Mouse (Mus musculus): Measurements from ENCODE around the gene Trim59. TPM values are rescaled to one million over a fixed set of nuclear protein-coding genes. Genes with fewer than 3 reads are reported as not detected.
A peak's percentile ranks its signal among the peaks of the same experiment; 100 is the strongest.

Gene Trim59
- polyA plus RNA-seq, 1 experiment from 2014 or later = 220 TPM

DNA sequence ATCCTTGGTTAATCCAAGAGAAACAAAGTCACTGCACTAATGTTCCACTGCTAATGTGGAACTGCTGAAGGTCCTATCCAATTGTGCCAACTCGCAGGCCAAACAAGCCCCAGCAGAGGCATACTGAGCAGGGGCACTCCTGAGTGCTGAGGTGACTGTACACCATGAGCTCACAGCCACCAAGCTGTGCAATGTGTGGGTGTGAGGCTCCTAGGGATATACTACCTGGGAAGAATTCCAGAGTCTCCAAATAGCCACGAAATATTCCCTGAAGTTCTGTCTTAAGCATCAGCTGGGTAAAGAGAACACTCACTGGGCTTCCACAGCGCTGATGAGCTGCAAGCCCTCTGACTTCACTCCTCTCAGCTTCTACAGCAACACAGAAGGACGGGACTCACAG, 3.1 kb upstream of the Trim59 start:
- H3K27me3 ChIP-seq (ENCODE audit: control insufficient read depth, insufficient read depth, low read length) = no peaks in the 10 kb centered on the region
- H3K9me3 ChIP-seq (ENCODE audit: control insufficient read depth, low read length) = no peaks in the 10 kb centered on the region
- DNase-seq (ENCODE audit: low spot score) (no peak), ATAC-seq (ENCODE audit: insufficient number of reproducible peaks, low FRiP score, low TSS enrichment, low read depth) (no peak)
- H3K4me3 ChIP-seq (ENCODE audit: low read depth, low read length) = no peak overlapping the region
- 82% methylated on average over 4 of the region's 4 CpGs for WGBS
- H3K9ac ChIP-seq (ENCODE audit: low read length) = no peak overlapping the region
- no peak overlapping the region for H3K27ac ChIP-seq (replicated peaks; ENCODE audit: low read depth, low read length)
- H3K4me2 ChIP-seq (ENCODE audit: low read depth, severe bottlenecking) = no peak overlapping the region
- H3K4me1 ChIP-seq (ENCODE audit: control insufficient read depth, insufficient read depth, low read length) = 0 out of 2 replicates have a peak, but pooled peaks cover 4% of the 10 kb centered on the region
- no peaks in the 10 kb centered on the region for H3K36me3 ChIP-seq (ENCODE audit: control insufficient read depth, insufficient read depth, low read length)

DNA sequence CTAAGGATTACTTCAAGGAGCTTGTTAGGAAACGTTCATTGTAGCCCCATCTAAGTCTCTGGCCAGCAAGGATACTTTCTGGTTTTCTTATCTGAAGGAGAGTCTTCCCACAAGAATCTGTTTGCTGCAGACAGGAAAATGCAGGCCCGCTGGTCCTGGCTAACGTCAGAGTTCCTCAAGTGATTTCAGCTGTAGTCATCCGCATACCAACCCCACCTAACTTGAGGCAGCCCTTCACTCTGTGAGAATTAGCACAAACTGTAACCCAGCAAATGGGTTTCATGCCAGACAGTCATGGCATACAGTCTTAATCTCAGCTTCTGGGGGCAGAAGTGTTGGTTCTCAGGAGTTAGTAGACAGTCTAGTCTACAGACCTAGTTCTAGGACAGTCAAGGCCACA, 2.0 kb upstream of the Trim59 start:
- DNase-seq (ENCODE audit: low spot score) = no peak

DNA sequence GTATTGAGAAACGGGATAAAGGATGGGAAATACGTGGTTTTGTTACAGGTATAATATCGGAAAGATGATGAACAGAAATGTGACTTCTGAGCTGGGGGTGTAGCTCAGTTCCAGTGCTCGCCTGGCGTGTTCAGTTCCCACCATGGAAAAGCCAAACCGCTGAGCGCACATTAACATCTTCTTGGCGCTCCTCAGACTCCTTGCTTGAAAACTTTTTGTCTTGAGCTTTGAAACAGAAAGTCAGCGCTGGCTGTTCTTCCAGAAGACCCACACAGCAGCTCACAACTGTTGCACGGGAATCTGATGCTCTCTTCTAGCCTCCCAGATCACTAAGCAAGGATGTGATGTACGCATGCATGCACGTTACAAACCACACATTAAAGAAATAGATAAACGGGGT, 1.2 kb upstream of the Trim59 start:
- H3K4me3 ChIP-seq (ENCODE audit: low read depth, low read length) = peak overlapping the region; percentile 79
- WGBS = 23% methylated on average over 13 of the region's 13 CpGs
- 0 out of 2 replicates have a peak, but pooled peaks cover 7% of the 10 kb centered on the region for H3K4me1 ChIP-seq (ENCODE audit: control insufficient read depth, insufficient read depth, low read length)
- H3K27me3 ChIP-seq (ENCODE audit: control insufficient read depth, insufficient read depth, low read length) = no peaks in the 10 kb centered on the region
- H3K4me2 ChIP-seq (ENCODE audit: low read depth, severe bottlenecking) = peak overlapping the region; percentile 67
- peaks cover 3% of the 10 kb centered on the region; the same call in 1 of the 2 replicates for H3K36me3 ChIP-seq (ENCODE audit: control insufficient read depth, insufficient read depth, low read length)
- no peak for ATAC-seq (ENCODE audit: insufficient number of reproducible peaks, low FRiP score, low TSS enrichment, low read depth)
- H3K9me3 ChIP-seq (ENCODE audit: control insufficient read depth, low read length) = no peaks in the 10 kb centered on the region
- peak; percentile 48 for DNase-seq (ENCODE audit: low spot score)
- H3K27ac ChIP-seq (replicated peaks; ENCODE audit: low read depth, low read length) = no peak overlapping the region
- H3K9ac ChIP-seq (ENCODE audit: low read length) = peak overlapping the region; percentile 96

More for the DNA sequence above, 2.0 kb upstream of the Trim59 start:
- 0 out of 2 replicates have a peak, but pooled peaks cover 4% of the 10 kb centered on the region for H3K4me1 ChIP-seq (ENCODE audit: control insufficient read depth, insufficient read depth, low read length)
- H3K9me3 ChIP-seq (ENCODE audit: control insufficient read depth, low read length) = no peaks in the 10 kb centered on the region
- no peak overlapping the region for H3K4me2 ChIP-seq (ENCODE audit: low read depth, severe bottlenecking)
- WGBS = 53% methylated on average over 4 of the region's 4 CpGs
- H3K27me3 ChIP-seq (ENCODE audit: control insufficient read depth, insufficient read depth, low read length) = no peaks in the 10 kb centered on the region
- no peak overlapping the region for H3K9ac ChIP-seq (ENCODE audit: low read length)
- no peak overlapping the region for H3K27ac ChIP-seq (replicated peaks; ENCODE audit: low read depth, low read length)
- H3K4me3 ChIP-seq (ENCODE audit: low read depth, low read length) = no peak overlapping the region
- H3K36me3 ChIP-seq (ENCODE audit: control insufficient read depth, insufficient read depth, low read length) = no peaks in the 10 kb centered on the region
- ATAC-seq (ENCODE audit: insufficient number of reproducible peaks, low FRiP score, low TSS enrichment, low read depth) = no peak

DNA sequence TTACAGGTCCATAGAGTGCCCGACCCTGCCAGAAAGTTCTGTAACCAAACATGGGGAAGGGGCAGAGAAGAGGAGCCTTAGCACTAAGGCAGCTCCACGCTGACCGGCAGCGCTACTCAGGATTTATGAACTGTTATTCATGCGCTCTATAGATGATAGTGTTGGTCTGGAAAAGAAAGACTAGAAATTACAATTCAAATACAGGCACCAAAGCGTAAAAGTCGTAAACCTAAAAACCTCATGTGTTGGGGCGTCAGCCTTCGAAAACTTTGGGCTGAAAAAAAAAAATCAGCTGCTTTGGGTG, 797 bp upstream of the Trim59 start:
- no peaks in the 10 kb centered on the region for H3K9me3 ChIP-seq (ENCODE audit: control insufficient read depth, low read length)
- peak overlapping the region; percentile 96 for H3K9ac ChIP-seq (ENCODE audit: low read length)
- DNase-seq (ENCODE audit: low spot score) = no peak
- 0 out of 2 replicates have a peak, but pooled peaks cover 7% of the 10 kb centered on the region for H3K4me1 ChIP-seq (ENCODE audit: control insufficient read depth, insufficient read depth, low read length)
- 6% methylated on average over 9 of the region's 9 CpGs for WGBS
- peak overlapping the region; percentile 67 for H3K4me2 ChIP-seq (ENCODE audit: low read depth, severe bottlenecking)
- peak; percentile 7 for ATAC-seq (ENCODE audit: insufficient number of reproducible peaks, low FRiP score, low TSS enrichment, low read depth)
- peak overlapping the region; percentile 92 for H3K27ac ChIP-seq (replicated peaks; ENCODE audit: low read depth, low read length)
- H3K27me3 ChIP-seq (ENCODE audit: control insufficient read depth, insufficient read depth, low read length) = no peaks in the 10 kb centered on the region
- H3K4me3 ChIP-seq (ENCODE audit: low read depth, low read length) = peak overlapping the region; percentile 79
- H3K36me3 ChIP-seq (ENCODE audit: control insufficient read depth, insufficient read depth, low read length) = peaks cover 5% of the 10 kb centered on the region; the same call in 1 of the 2 replicates

DNA sequence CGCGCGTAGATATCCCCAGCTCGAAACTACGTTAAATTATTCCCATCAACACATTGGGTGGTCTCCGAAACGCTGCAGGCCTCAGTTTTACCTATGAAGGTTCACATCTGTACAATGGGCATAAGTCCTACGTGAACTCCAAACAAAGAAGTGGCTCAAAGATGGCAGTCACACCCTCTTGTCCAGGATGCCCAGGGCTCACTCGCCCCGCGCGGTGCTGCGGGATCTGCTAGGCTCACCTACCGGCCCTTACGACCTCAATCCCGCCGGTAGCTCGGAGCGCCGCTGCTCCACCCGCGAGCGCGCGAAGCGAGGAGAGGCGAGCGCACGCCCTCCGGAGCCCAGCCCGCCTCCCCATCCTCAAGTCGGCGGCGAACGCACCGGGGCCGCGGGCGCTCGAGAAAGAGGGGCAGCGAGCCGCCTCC, 376 bp downstream of the Trim59 start:
- under 1% methylated on average over 29 of the region's 42 CpGs for WGBS
- H3K4me1 ChIP-seq (ENCODE audit: control insufficient read depth, insufficient read depth, low read length) = 0 out of 2 replicates have a peak, but pooled peaks cover 7% of the 10 kb centered on the region

DNA sequence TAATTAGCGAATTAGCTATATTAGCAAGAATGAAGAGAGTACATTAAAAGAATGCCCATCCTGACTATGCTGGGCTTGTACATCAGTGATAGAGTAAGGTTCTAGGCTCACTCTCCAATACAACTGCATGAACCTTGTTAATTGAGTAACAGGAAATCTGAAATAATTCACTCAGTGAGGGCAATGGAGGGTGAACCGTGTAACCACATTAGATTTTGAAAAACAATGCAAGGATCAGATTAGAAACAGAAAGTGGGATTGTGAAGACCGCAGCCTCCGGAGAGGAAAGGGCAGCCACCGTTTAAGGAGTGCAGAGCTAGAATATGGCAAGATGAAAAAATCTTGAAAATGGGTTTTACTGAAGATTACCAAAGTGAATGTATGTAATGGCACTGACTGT, 3.3 kb downstream of the Trim59 start:
- Histone ChIP-seq H3K4me3 (ENCODE audit: low read depth, low read length) (no peak overlapping the region), H3K9ac (ENCODE audit: low read length) (no peak overlapping the region), H3K4me1 (ENCODE audit: control insufficient read depth, insufficient read depth, low read length) (0 out of 2 replicates have a peak, but pooled peaks cover 7% of the 10 kb centered on the region), H3K27ac (replicated peaks; ENCODE audit: low read depth, low read length) (no peak overlapping the region), H3K9me3 (ENCODE audit: control insufficient read depth, low read length) (no peaks in the 10 kb centered on the region), H3K4me2 (ENCODE audit: low read depth, severe bottlenecking) (peak overlapping the region; percentile 27; the same call in 1 of the 2 replicates), H3K27me3 (ENCODE audit: control insufficient read depth, insufficient read depth, low read length) (no peaks in the 10 kb centered on the region), H3K36me3 (ENCODE audit: control insufficient read depth, insufficient read depth, low read length) (peaks cover 16% of the 10 kb centered on the region; the same call in 1 of the 2 replicates)
- DNase-seq (ENCODE audit: low spot score) = no peak
- no peak for ATAC-seq (ENCODE audit: insufficient number of reproducible peaks, low FRiP score, low TSS enrichment, low read depth)
- WGBS = 82% methylated on average over 5 of the region's 5 CpGs

More for the DNA sequence above, 376 bp downstream of the Trim59 start:
- DNase-seq (ENCODE audit: low spot score) (peak; percentile 78), ATAC-seq (ENCODE audit: insufficient number of reproducible peaks, low FRiP score, low TSS enrichment, low read depth) (peak; percentile 22)
- peak overlapping the region; percentile 47 for H3K4me2 ChIP-seq (ENCODE audit: low read depth, severe bottlenecking)
- H3K9ac ChIP-seq (ENCODE audit: low read length) = peak overlapping the region; percentile 96
- H3K9me3 ChIP-seq (ENCODE audit: control insufficient read depth, low read length) = no peaks in the 10 kb centered on the region
- H3K36me3 ChIP-seq (ENCODE audit: control insufficient read depth, insufficient read depth, low read length) = peaks cover 11% of the 10 kb centered on the region; the same call in 1 of the 2 replicates
- no peaks in the 10 kb centered on the region for H3K27me3 ChIP-seq (ENCODE audit: control insufficient read depth, insufficient read depth, low read length)
- peak overlapping the region; percentile 75 for H3K27ac ChIP-seq (replicated peaks; ENCODE audit: low read depth, low read length)
- peak overlapping the region; percentile 79 for H3K4me3 ChIP-seq (ENCODE audit: low read depth, low read length)

DNA sequence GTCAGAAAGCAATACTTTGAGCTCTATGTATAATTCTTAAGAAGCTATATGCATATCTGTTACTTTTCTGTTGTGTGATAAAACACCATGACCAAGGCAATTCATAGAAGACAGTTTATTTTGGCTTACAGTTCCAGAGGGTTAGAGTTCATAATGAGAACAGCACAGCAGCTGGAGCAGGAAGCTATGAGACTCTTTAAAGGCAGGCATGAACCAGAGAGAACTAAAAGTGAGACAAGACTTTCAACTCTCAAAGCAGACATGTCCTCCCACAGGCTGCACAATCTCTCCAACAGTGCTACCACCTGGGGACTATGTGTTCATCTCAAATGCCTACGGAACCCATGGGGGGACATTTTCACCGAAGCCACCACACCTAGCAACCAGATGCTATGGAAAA, 4.5 kb downstream of the Trim59 start:
- no peaks in the 10 kb centered on the region for H3K27me3 ChIP-seq (ENCODE audit: control insufficient read depth, insufficient read depth, low read length)
- peaks cover 16% of the 10 kb centered on the region; the same call in 1 of the 2 replicates for H3K36me3 ChIP-seq (ENCODE audit: control insufficient read depth, insufficient read depth, low read length)
- 0 out of 2 replicates have a peak, but pooled peaks cover 3% of the 10 kb centered on the region for H3K4me1 ChIP-seq (ENCODE audit: control insufficient read depth, insufficient read depth, low read length)
- no peaks in the 10 kb centered on the region for H3K9me3 ChIP-seq (ENCODE audit: control insufficient read depth, low read length)
- DNase-seq (ENCODE audit: low spot score) = no peak
- ATAC-seq (ENCODE audit: insufficient number of reproducible peaks, low FRiP score, low TSS enrichment, low read depth) = no peak
- no peak overlapping the region for H3K4me2 ChIP-seq (ENCODE audit: low read depth, severe bottlenecking)
- no peak overlapping the region for H3K4me3 ChIP-seq (ENCODE audit: low read depth, low read length)
- WGBS = 97% methylated on average over 2 of the region's 2 CpGs
- no peak overlapping the region; the same call in 1 of the 2 replicates for H3K9ac ChIP-seq (ENCODE audit: low read length)
- H3K27ac ChIP-seq (replicated peaks; ENCODE audit: low read depth, low read length) = no peak overlapping the region

DNA sequence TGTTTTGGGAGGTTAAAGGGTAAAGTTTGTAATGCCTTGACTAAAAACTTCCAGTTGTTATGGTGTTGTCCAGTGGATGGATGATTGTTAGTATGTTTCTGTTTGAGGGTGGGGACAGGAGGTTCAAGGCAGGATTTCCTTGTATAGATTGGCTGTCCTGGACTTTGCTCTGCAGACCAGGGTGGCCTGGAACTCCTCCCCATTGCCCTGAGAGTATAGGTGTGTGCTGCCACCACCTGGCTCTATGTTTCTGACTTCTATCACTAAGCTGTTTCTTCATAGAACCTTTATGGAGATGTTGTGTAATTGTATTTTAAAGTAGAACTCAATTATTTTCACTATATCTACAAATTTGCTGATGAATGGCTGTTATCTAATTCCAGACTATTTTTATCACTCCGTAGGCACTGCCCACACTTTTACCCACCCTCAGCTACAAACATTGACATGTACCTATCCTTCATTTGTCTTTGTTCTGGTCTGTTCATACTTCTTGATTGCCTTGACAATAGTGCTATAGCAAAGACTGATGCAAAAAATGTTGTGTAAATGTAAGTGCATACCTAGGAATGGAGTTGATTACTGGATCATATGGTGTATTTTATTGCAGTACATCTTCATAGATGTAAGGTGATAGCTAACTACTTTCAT, 18.3 kb downstream of the Trim59 start:
- Histone ChIP-seq H3K4me2 (ENCODE audit: low read depth, severe bottlenecking) (no peak overlapping the region), H3K9ac (ENCODE audit: low read length) (no peak overlapping the region), H3K9me3 (ENCODE audit: control insufficient read depth, low read length) (no peaks in the 10 kb centered on the region), H3K36me3 (ENCODE audit: control insufficient read depth, insufficient read depth, low read length) (peaks cover 20% of the 10 kb centered on the region), H3K27ac (replicated peaks; ENCODE audit: low read depth, low read length) (no peak overlapping the region), H3K4me3 (ENCODE audit: low read depth, low read length) (no peak overlapping the region), H3K27me3 (ENCODE audit: control insufficient read depth, insufficient read depth, low read length) (no peaks in the 10 kb centered on the region), H3K4me1 (ENCODE audit: control insufficient read depth, insufficient read depth, low read length) (no peaks in the 10 kb centered on the region)
- ATAC-seq (ENCODE audit: insufficient number of reproducible peaks, low FRiP score, low TSS enrichment, low read depth) (no peak), DNase-seq (ENCODE audit: low spot score) (no peak)
- WGBS = 89% methylated on average over 1 of the region's 1 CpGs
